Mouse (Mus musculus) cortical plate, adult 2 months (tissue): ENCODE measurements around the gene Serinc3.

ENCODE experiments used
- CTCF ChIP-seq: fragments of 200-500 bp; IDR thresholded peaks from 2 replicates; pipeline ENCODE4 v1.5.1; 2011; ENCODE audit warnings: mild to moderate bottlenecking, control low read depth, low read length; ENCODE audit not compliant: insufficient read depth; ENCODE audit errors: extremely low read depth
- POLR2A ChIP-seq: fragments of 200-500 bp; IDR thresholded peaks from 2 replicates; pipeline ENCODE4 v1.6.1; 2011; ENCODE audit warnings: mild to moderate bottlenecking, low read length, control low read depth; ENCODE audit not compliant: insufficient read depth; ENCODE audit errors: extremely low read depth

DNA sequence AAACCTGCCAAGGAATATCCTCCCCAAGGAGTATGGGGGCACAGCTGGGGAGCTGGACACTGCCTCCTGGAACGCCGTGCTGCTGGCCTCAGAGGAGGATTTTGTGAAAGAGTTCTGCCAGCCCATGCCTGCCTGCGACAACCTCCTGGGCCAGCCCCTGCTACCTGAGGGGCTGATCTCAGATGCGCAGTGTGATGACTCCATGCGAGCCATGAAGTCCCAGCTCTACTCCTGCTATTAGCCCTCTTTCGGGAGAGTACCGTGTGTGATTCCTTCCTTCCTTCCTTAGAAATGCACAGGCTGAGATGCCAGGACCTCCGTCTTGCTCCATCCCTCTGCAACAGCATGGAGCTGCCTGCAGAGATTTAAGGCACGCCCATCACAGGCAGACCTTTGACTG lies 29.5 kb downstream of the Serinc3 start:
- TF ChIP-seq POLR2A (no peak), CTCF (no peak)
